Mouse (Mus musculus): ENCODE data around the gene Vmn2r51.
"Not testable (repeated sequence)": the region's sequence is repeated elsewhere in the genome, so short reads cannot be mapped to it uniquely, and the experiment has no call there.

Vmn2r51 gene

GRCm38 (mm10) chr7:10105641-10106040 is at the start of gene Vmn2r51:
Vmn2r51 (minus strand) TSS chr7:10105741.
- DNase-seq (ENCODE audit: low read depth, low spot score) = not testable (repeated sequence)

GRCm38 (mm10) chr7:10053196-10053595 is 52.3 kb downstream of the Vmn2r51 start, which contains the start of gene Vmn2r50:
Vmn2r50 (minus strand) TSS chr7:10053296.
- not testable (repeated sequence) for DNase-seq (ENCODE audit: low read depth, low spot score)
